Mouse (Mus musculus) heart, embryonic 13.5 days (tissue): ENCODE data around the gene Hpn. TPM values are rescaled to one million over a fixed set of nuclear protein-coding genes. Genes with fewer than 3 reads are reported as not detected.

Experiments used
- ATAC-seq: fragments of 200-750 bp; cut with Nextera tagmentation; 2 replicates; pipeline ENCODE4 v1.8.0; 2017; ENCODE audit warnings: moderate TSS enrichment; ENCODE audit not compliant: insufficient number of reproducible peaks, low FRiP score, low TSS enrichment; ENCODE audit errors: extremely low read depth
- H3K27ac ChIP-seq: fragments of 300-500 bp; sonication (generic); replicated peaks from 2 replicates; pipeline ENCODE4 v1.5.1; 2015; ENCODE audit warnings: moderate library complexity, mild to moderate bottlenecking, inconsistent platforms
- H3K27me3 ChIP-seq: fragments of 300-500 bp; sonication (generic); replicated peaks from 2 replicates; pipeline ENCODE4 v1.6.1; 2015; ENCODE audit warnings: mild to moderate bottlenecking, inconsistent platforms
- H3K36me3 ChIP-seq: fragments of 300-500 bp; sonication (generic); 2 replicates; pipeline ENCODE4 v1.6.1; 2015; ENCODE audit warnings: mild to moderate bottlenecking, inconsistent platforms
- H3K4me1 ChIP-seq: fragments of 300-500 bp; sonication (generic); 2 replicates; pipeline ENCODE4 v1.6.1; 2015; ENCODE audit warnings: inconsistent platforms
- H3K4me2 ChIP-seq: fragments of 300-500 bp; sonication (generic); 2 replicates; pipeline ENCODE4 v1.6.1; 2015; ENCODE audit warnings: inconsistent platforms, mild to moderate bottlenecking, moderate library complexity
- H3K4me3 ChIP-seq: fragments of 300-500 bp; sonication (generic); 2 replicates; pipeline ENCODE4 v1.5.1; 2015; ENCODE audit warnings: moderate library complexity, mild to moderate bottlenecking, inconsistent platforms
- H3K9ac ChIP-seq: fragments of 300-500 bp; sonication (generic); 2 replicates; pipeline ENCODE4 v1.6.1; 2015; ENCODE audit warnings: inconsistent platforms, mild to moderate bottlenecking, moderate library complexity
- H3K9me3 ChIP-seq: fragments of 300-500 bp; sonication (generic); 2 replicates; pipeline ENCODE4 v1.6.1; 2016; ENCODE audit warnings: inconsistent platforms
- WGBS: fragments of 180-500 bp; shearing (Covaris S2); methylation state at CpG from one replicate; pipeline ENCODE4 v1.1.7; 2015; ENCODE audit warnings: mixed read lengths; 5-methylcytosine and 5-hydroxymethylcytosine counted together
- polyA plus RNA-seq: library from polyadenylated mRNA; unstranded; fragments of >200 nt; fragmentation: Nextera tagmentation; extraction: Ambion mirVana; gene quantifications from 2 replicates; pipeline ENCODE4 v1.2.1, GENCODE M21; 2015

The Hpn gene
- polyA plus RNA-seq, 1 experiment from 2014 or later = 2.4 TPM

- peak overlapping the region; percentile 69 for H3K4me2 ChIP-seq
- 2% methylated on average over 34 of the region's 34 CpGs for WGBS
- ATAC-seq = no peak
- H3K4me1 ChIP-seq = peaks cover 72% of the 10 kb centered on the region
- peak overlapping the region; percentile 82 for H3K9ac ChIP-seq
- peak overlapping the region; percentile 94 for H3K27ac ChIP-seq
- H3K9me3 ChIP-seq = no peaks in the 10 kb centered on the region
- H3K36me3 ChIP-seq = no peaks in the 10 kb centered on the region
- peak overlapping the region; percentile 53 for H3K4me3 ChIP-seq
- peaks cover 57% of the 10 kb centered on the region for H3K27me3 ChIP-seq
Observed at GRCm38 (mm10) chr7:31052636-31053434, 62.3 kb downstream of the Hpn start.

GRCm38 (mm10) chr7:31052251-31052635, 62.8 kb downstream of the Hpn start:
- no peak for ATAC-seq
- Histone ChIP-seq H3K4me1 (peaks cover 72% of the 10 kb centered on the region), H3K36me3 (no peaks in the 10 kb centered on the region), H3K27me3 (peaks cover 62% of the 10 kb centered on the region), H3K4me3 (peak overlapping the region; percentile 53), H3K4me2 (peak overlapping the region; percentile 69), H3K27ac (peak overlapping the region; percentile 94; the same call in 1 of the 2 replicates), H3K9ac (peak overlapping the region; percentile 82), H3K9me3 (no peaks in the 10 kb centered on the region)
- WGBS = 9% methylated on average over 22 of the region's 22 CpGs

DNA sequence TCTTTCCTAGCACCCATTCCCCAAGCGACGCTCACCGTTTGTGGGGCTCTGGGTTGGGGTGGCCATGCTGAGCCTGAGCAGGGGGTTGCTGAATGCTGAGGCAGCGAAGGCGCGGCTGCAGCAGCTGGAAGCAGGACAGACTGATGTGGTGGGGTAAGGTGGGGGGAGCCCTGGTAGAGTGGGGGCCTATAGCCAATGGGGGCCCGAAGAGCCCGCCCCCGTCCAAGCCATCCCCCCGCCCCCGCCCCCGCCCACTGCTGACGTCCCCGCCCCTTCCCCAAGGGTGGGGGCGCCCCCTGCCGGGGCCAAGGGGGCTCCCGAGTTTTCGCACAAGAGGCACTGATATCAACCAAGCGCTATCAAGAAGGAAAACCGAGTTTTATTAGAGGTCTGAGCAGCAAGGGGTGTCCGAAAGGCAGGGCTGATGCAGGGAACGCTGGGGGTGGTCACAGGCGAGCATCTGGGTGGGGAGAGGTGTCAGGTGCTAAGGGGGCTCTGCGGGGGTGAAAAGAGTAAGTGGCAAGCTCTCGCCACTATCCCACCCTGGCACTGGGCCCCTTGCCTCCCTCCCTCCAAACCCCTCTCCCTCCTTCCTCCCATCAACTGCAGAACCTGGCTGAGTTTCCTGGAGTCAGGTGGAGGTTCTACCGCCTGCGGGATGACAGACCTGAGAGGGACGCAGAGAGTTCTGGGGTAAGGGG, 63.6 kb downstream of the Hpn start, which contains the start of gene Fxyd7:
Gene Fxyd7 (minus strand): TSS at position 147 of the 701 bp plus-strand sequence.
- no peak for ATAC-seq
- Histone ChIP-seq H3K9ac (peak within 1 kb of the TSS; percentile 82), H3K27ac (no peak within 1 kb of the TSS), H3K4me3 (peak within 1 kb of the TSS; percentile 53), H3K36me3 (no peaks in the 10 kb centered on the region), H3K4me1 (peaks cover 70% of the 10 kb centered on the region), H3K9me3 (no peaks in the 10 kb centered on the region), H3K27me3 (peaks cover 67% of the 10 kb centered on the region), H3K4me2 (peak within 1 kb of the TSS; percentile 69)
- 8% methylated on average over 28 of the region's 28 CpGs for WGBS

- Histone ChIP-seq H3K4me1 (peaks cover 64% of the 10 kb centered on the region), H3K9me3 (no peaks in the 10 kb centered on the region), H3K4me3 (peak overlapping the region; percentile 53), H3K4me2 (peak overlapping the region; percentile 69), H3K27ac (no peak overlapping the region), H3K36me3 (no peaks in the 10 kb centered on the region), H3K27me3 (peaks cover 70% of the 10 kb centered on the region), H3K9ac (no peak overlapping the region)
- WGBS = 9% methylated on average over 9 of the region's 9 CpGs
- ATAC-seq = no peak
Observed at GRCm38 (mm10) chr7:31050921-31051320, 64.2 kb downstream of the Hpn start.

DNA sequence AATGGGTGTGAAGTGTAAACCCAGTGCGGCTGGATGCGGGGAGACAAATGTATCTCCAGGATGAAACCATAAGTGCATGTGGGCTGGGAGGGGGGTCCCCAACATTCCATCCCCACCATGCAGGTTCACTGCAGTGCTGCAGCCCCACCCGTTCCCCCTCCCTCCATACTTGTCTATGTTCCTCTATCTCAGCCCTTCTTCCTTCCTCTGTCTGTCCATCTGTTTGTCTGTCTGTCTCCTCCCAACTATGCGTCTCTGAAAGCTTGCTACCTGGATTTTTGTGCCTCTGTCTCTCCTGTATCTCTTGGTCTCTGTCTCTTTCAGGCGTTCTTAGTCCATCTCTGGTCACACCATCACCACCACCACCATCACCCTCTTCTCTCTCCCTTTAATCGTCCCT, 64.6 kb downstream of the Hpn start:
- H3K4me2 ChIP-seq = peak overlapping the region; percentile 69
- H3K27me3 ChIP-seq = peaks cover 72% of the 10 kb centered on the region
- 10% methylated on average over 6 of the region's 6 CpGs for WGBS
- H3K36me3 ChIP-seq = no peaks in the 10 kb centered on the region
- peak overlapping the region; percentile 53; the same call in 1 of the 2 replicates for H3K9ac ChIP-seq
- ATAC-seq = no peak
- no peak overlapping the region for H3K27ac ChIP-seq
- H3K4me1 ChIP-seq = peaks cover 63% of the 10 kb centered on the region
- peak overlapping the region; percentile 8; the same call in 1 of the 2 replicates for H3K4me3 ChIP-seq
- no peaks in the 10 kb centered on the region for H3K9me3 ChIP-seq

DNA sequence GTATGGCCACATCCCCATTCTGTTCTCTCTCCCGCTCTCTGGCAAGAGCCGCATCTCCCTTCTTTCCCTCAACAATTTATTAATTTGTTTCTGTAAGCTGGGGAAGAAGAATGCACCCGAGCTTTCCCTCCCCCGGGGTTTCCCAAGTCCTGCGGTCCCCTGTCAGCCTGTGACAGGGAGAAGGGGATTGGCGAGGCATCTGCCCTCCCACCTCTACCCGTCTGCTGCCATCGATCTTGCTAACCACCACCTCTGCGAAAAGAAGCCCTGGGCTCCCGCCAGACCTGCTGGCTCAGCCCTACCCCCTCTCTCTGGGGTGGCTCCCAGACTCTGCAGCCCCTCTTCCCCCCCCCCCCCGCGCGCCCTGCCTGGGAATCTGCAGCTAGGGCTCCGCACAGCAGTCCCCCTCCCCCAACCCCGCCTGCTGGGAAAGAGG, 65.2 kb downstream of the Hpn start:
- WGBS = 5% methylated on average over 13 of the region's 15 CpGs
- no peak overlapping the region for H3K27ac ChIP-seq
- no peak for ATAC-seq
- peak overlapping the region; percentile 69 for H3K4me2 ChIP-seq
- H3K36me3 ChIP-seq = no peaks in the 10 kb centered on the region
- peaks cover 56% of the 10 kb centered on the region for H3K4me1 ChIP-seq
- H3K9ac ChIP-seq = peak overlapping the region; percentile 53
- peak overlapping the region; percentile 8; the same call in 1 of the 2 replicates for H3K4me3 ChIP-seq
- no peaks in the 10 kb centered on the region for H3K9me3 ChIP-seq
- peaks cover 78% of the 10 kb centered on the region for H3K27me3 ChIP-seq

DNA sequence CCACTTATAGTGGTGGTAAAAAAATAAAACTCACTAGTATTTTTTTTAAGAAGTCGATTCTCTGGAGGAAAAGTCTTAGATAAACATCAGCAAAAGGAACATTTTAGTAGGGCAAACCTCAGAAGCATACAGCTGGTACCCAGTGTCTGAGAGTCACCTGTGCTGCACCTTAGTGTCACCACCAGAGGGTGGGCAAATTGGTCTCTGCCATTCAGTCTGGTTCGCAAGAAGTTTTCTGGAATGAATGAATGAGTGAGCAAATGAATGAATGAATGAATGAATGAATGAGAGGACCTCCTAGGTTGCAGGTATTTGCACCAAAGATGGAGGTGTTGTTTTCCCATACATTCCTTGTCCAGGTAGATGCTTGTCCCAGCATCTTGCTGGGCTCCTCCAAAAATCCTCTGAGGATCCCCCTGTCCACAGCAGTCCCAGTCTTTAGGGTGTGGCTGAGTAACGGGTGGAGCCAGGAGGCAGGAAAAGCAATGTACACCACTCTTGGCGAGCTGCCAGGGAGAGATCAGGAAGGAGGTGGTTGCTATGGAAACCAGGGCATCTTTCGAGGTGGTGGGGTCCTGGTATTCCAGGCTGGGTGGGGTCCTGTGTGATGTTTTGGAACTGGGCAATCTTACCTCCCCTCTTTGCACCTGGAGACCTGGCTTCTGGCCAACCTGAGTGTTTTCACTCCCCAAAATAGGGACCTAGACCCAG, 65.8 kb downstream of the Hpn start:
- no peak for ATAC-seq
- Histone ChIP-seq H3K4me3 (peak overlapping the region; percentile 8; the same call in 1 of the 2 replicates), H3K27ac (no peak overlapping the region), H3K4me1 (peaks cover 51% of the 10 kb centered on the region), H3K27me3 (peaks cover 84% of the 10 kb centered on the region), H3K9me3 (no peaks in the 10 kb centered on the region), H3K9ac (peak overlapping the region; percentile 53; the same call in 1 of the 2 replicates), H3K36me3 (no peaks in the 10 kb centered on the region), H3K4me2 (peak overlapping the region; percentile 69)
- WGBS = 29% methylated on average over 5 of the region's 5 CpGs

Other genes starting within 250 kb of the Hpn start
- gene Cd22, start 234.9 kb downstream of the Hpn start, polyA plus RNA-seq = not detected in 2 replicates
- 0.08 and 0.10 TPM in 2 replicates for gene Mag, start 200.4 kb downstream of the Hpn start, polyA plus RNA-seq
- not detected in 2 replicates for gene Hamp2, start 190.6 kb downstream of the Hpn start, polyA plus RNA-seq
- 0.71 TPM in 1 of 2 replicates, not detected in the other for gene Hamp, start 171.3 kb downstream of the Hpn start, polyA plus RNA-seq
- gene Usf2, start 158.5 kb downstream of the Hpn start, polyA plus RNA-seq = 16.8 and 17.3 TPM in 2 replicates
- 11.2 and 12.1 TPM in 2 replicates for gene Lsr, start 141.8 kb downstream of the Hpn start, polyA plus RNA-seq
- gene Fam187b, start 141.5 kb downstream of the Hpn start, polyA plus RNA-seq = 1.1 and 1.4 TPM in 2 replicates
- 35.5 and 39.2 TPM in 2 replicates for gene Fxyd5, start 72.8 kb downstream of the Hpn start, polyA plus RNA-seq
- gene Fxyd7, start 63.8 kb downstream of the Hpn start, polyA plus RNA-seq = 2.0 and 3.6 TPM in 2 replicates
- gene Fxyd1, start 58.1 kb downstream of the Hpn start, polyA plus RNA-seq = 1,042 and 1,184 TPM in 2 replicates
- gene Lgi4, start 55.9 kb downstream of the Hpn start, polyA plus RNA-seq = 0.19 and 0.21 TPM in 2 replicates
- 2.0 and 2.2 TPM in 2 replicates for gene Fxyd3, start 38.6 kb downstream of the Hpn start, polyA plus RNA-seq
- gene Scn1b, start 11.7 kb upstream of the Hpn start, polyA plus RNA-seq = 2.5 and 3.1 TPM in 2 replicates
- 50.3 and 51.8 TPM in 2 replicates for gene Gramd1a, start 40.6 kb upstream of the Hpn start, polyA plus RNA-seq
- not detected in 2 replicates for gene Scgb2b2, start 175.2 kb upstream of the Hpn start, polyA plus RNA-seq
- not detected in 2 replicates for gene Scgb1b2, start 176.5 kb upstream of the Hpn start, polyA plus RNA-seq
- not detected in 2 replicates for gene Scgb2b3, start 246.8 kb upstream of the Hpn start, polyA plus RNA-seq